Mouse (Mus musculus) kidney, postnatal 4 days (tissue): ENCODE measurements at regions not wholly inside any gene's neighbourhood (a gene's known extent, or its start where the extent isn't known, plus 50 kb on each side); places are given as distances from the start of the nearest gene placed in this dataset.

Experiments used
- DNase-seq, 2 experiments: peaks; one replicate each; pipeline ENCODE4 v3.0.0; 2021; ENCODE audit warnings: mixed read lengths in 2 of 2

DNA sequence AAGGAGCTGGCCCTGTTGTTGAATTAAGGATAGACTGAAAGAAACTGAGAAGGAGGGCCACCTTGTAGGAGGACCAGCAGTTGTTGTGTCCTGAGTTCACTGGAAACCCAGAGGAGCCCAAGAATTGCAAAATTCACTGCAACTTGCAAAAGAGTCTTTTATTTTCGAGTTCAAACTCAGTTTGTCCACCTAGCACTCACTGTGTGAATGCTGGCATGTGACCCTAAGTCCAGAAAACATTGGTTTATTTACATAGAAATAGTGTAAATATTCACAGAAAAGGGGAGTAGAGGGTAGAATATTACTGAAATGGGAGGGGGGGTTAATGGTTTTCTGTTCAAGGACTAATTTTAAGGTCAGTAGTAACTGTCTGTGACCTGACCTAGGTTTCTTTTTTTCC, 394.7 kb downstream of the 4933405O20Rik start:
- no peak for DNase-seq

GRCm38 (mm10) chr7:51041899-51042667, 443.1 kb downstream of the 4933405O20Rik start:
- no peak for DNase-seq

DNA sequence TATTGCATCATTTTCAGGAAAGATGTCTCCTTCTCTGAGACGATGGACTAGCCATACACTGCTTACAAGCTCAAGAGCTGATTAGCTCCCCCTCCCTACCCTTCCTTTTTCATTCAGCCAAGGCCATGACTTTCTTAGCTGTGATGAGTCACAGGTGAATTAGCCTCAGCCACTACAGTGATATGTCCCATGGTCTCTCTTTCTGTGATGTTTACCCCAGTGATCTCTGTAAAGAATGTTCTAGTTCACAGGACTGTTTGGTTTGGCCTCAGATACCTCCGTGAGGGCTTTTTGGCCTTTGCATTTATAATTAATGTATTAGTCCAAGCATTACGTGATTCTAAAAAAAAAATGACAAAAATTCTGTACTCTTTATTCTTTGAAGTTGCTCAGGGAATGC, 452.5 kb downstream of the 4933405O20Rik start:
- DNase-seq: no peak

DNA sequence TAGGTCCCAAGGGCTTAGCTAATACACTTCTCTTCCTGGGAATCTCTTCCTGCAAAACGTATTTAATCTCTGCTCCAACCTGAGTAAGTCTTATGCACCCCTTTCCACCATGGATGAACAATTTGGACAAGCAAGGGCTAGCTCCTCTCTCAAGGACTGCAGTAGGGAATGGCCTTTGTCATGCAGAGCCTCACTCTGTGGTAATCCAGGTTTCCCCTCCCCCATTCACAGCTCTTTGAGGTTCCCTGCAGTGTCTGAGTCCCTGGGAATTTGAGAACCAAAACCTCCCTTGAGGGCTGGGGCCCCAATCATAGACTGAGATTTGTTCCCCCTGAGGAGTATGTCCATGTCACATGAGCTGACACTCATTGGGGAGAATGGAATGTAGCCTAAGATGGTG, 442.5 kb upstream of the Ano5 start:
- no peak for DNase-seq

- DNase-seq: peak in 1 of 2 experiments; percentile 6
These were observed 417.1 kb upstream of the Ano5 start for GRCm38 (mm10) chr7:51093774-51094173.

DNA sequence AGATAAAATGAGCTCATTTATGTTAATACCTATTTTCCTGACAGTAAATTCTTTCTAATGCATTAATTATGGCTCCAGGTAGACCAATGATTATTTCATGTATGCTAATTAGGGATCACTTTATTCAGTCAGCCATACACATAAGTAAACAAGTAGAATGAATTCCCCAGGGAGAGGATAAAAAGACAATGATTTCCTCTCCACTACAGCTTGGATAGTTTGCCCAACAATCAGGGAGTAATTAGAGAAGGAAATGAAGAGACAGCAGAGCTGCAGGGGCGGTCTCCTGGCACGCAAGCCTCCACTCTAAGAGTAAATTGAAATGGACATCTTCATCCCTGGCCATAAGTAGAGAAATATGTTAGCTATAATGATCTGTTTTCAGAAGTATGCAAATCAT, 409.7 kb upstream of the Ano5 start:
- DNase-seq: no peak

DNA sequence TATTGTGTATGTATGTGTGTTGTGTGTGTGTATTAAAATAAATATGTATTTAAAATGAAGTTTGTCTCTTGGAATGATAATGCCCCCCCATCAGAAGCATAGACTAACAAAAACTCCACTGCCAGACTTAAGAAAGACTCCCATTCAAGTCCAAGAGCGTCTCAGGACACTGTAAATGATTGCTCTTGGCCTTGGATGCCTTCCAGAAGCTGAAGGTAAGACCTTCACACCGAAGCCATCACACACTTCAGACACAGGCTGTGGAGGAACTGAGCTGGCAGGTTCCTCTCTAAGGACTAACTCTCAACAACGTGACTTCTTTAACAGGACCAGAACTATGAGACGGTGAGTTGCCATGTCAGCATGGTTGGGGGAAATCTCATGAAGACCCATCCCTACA, 370.0 kb upstream of the Ano5 start:
- DNase-seq: no peak

DNA sequence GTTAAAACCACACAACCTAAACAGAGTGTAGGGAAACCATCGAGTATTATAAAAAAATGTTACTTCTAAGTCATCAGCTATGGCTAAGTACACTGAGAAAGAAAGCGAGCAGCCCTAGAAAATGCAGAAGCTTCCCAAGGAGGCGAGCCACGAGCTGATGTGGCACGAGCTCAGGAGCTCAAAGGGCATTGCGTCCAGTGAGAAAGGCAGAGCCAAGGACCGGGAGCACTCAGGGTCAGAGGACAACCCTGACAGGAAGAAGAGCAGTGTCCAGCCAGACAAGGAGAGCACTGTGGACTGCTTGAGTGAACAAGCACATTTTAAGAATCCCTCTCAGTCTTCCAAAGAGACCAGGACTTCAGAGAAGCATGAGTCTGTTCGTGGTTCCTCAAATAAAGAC, 335.6 kb upstream of the Ano5 start:
- DNase-seq: no peak

DNA sequence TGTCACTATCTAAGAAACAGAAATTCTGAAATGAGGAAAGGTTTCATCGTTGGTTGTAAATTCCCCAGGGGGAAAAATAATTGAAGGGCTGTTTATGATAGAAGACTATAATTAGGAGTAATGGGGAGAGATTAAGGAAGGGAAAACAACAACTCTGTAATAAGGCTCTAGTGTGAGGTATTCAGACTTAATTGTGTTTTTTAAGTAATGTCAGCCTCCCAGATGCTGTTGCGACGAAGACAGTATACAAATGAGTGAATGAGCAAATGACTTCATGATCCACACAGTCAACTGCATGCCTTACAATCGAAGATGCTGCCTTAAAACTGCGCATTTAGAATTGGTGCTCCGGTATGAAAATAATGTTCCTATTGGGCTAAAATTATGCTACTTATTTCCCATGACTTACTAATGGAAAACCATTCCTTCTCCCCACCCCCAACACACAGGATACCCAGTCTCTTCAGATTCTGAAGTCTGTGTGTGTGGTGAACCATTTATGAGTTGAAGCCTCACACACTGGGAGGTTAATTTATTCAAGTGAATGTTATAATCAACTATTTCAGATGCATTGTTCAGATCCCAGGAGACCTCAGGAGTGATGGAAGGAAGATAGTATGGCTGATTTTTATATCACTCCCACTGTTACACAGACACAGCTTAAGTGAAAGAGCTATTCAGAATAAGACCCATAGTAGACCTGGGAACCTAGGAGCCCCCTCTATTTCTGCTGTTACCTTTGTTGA, 295.2 kb upstream of the Ano5 start:
- DNase-seq: no peak

GRCm38 (mm10) chr7:51216233-51216605, 294.6 kb upstream of the Ano5 start:
- no peak for DNase-seq

- no peak for DNase-seq
These were observed 289.5 kb upstream of the Ano5 start for GRCm38 (mm10) chr7:51221351-51221750.

DNA sequence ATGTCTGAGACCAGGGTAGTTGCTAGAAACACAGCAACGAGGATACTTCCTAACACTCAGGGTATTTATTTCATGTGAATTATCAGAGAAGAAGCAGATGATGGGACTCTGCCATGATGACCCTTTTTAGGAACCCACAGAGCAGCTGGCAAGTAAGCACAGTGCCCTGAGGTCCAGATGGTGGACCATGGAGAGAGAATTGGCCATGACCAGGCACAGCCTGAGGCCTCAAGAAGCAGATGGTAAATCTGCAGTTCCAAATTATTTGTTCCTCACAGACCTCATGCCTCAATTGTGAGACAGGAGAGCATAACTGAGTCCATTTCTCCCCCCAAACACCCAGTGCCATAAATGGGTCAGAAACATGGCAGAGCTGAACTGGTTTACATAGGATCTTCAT, 289.0 kb upstream of the Ano5 start:
- DNase-seq: no peak

- peak; percentile 1 to 3 for DNase-seq
These were observed 283.7 kb upstream of the Ano5 start for GRCm38 (mm10) chr7:51227136-51227535.

- no peak for DNase-seq
These were observed 276.2 kb upstream of the Ano5 start for GRCm38 (mm10) chr7:51234616-51235015.

DNA sequence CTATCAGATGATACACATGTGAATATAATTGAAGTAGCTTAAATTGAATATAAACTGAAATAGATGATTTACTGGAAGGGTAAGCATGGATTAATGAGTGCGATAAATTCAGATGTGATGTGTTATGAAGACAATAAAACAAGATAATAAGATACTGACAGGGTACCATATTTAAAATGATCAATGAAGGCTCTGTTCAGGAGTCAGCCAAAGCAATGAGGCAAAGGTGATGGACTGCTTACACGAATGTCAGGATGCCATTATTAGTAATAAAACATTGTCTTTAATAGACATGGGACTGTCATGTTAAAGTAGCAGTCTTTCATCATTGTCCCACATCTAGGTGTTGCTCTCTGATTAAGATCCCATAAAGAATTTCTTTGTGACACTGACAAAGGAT, 263.1 kb upstream of the Ano5 start:
- no peak for DNase-seq

- no peak for DNase-seq
These were observed 256.4 kb upstream of the Ano5 start for GRCm38 (mm10) chr7:51254461-51254860.

DNA sequence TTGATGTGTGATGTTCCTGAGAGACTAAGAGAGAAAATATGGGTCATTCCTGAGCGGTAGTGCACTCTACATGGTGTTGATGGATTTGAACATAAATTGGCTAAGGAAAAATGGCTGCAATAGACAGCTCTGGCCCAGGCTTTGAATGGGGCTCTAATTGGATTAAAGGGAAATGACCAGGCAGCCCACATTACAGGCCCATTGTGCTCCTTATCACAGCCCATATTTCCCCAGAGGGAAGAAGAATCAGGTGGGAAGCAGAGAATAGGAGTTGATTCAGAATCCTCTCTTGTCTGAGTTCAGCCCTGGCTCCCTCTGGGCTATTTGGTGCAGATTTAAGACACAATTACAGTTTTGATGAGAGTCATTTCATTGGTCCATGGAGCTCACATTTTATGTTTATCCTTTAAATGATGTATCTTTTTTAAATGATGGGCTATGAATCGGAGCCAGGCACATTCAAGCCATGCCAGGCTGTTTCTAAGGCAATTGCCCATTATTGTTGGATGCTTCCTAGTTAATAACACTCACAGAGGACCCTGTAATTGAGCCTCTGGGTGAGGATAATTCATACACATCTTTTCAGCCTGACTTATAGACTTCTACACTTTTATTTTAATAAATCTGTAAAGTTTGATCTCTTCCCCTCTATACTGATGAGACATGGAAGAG, 251.5 kb upstream of the Ano5 start:
- DNase-seq: no peak

DNA sequence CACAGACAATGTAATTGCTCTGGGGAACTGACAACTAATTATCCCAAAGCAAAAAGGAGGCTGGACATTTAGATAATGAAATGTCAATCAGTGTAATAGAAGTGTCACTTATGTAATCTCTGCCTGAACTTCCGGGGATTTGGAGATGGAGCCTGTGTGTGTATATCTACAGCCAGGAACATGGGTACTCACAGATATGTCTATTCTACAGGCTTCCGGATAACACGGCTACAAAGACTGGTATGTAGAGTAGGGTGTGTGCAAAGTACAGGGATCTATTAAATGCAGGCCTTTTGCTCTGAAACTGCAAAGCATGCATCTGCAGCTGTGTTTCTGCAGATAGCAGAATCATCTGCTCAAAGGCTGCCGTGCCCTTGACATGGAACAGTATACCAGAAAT, 246.7 kb upstream of the Ano5 start:
- no peak for DNase-seq

DNA sequence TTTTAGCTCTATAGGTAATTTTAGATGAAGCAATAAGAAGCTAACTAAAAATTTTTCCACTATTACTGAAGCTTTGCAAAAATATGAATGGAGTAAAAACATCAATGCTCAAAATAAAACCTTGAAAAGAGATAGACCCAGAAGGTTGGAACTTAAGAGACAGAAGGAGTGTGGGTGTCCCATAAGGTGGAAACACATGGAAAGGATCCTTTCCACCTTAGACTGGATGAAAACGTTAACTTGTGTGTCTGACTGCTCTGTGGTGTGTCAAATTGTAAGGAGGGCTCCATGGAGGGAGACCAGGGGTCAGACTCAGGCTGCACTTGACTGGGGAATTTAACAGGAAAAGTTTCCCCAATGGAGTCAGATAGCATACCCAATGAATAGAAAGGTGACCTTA, 244.9 kb upstream of the Ano5 start:
- DNase-seq: no peak

GRCm38 (mm10) chr7:51266879-51267278, 243.9 kb upstream of the Ano5 start:
- DNase-seq: peak; percentile 3 to 4

- no peak for DNase-seq
These were observed 242.1 kb upstream of the Ano5 start for GRCm38 (mm10) chr7:51268743-51269142.

- DNase-seq: peak; percentile 54 to 69
These were observed 240.2 kb upstream of the Ano5 start for GRCm38 (mm10) chr7:51270531-51271090.

DNA sequence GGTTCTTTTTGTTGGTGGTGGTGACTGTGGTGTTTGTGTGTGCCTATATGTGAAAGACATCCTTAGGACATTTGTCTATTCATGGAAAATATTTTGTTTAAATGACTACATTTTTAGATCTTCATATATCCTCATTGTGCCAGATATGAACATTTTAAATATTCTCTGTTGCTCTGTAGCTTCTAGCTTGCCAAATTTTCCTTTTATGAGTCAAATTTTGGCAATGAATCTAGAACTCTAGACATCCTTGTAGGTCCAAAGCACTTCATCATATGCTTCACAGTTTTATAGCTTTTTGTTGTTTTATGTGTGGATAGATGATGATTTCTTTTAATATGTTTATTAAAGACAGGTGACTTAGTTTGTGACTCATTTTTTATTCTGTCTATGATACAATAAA, 229.4 kb upstream of the Ano5 start:
- no peak for DNase-seq

- DNase-seq: peak; percentile 22 to 42
These were observed 210.6 kb upstream of the Ano5 start for GRCm38 (mm10) chr7:51300238-51300637.
